Mouse (Mus musculus): ENCODE results near the gene Gm2115. TPM values are rescaled to one million over a fixed set of nuclear protein-coding genes. Genes with fewer than 3 reads are reported as not detected.
A peak's percentile ranks its signal among the peaks of the same experiment; 100 is the strongest.

Gene Gm2115
- total and polyA plus RNA-seq, 3 experiments = under 0.01 to 0.14 TPM; not detected in 1

GRCm38 (mm10) chr7:84605033-84605687 lies 76.4 kb downstream of the Gm2115 start (continued):
- TF ChIP-seq ZNF384 (IDR thresholded peaks at IDR 0.05; ENCODE audit: low read depth, low read length) = no peak
- peak; percentile 33; the same call in 1 of the 2 replicates for TF ChIP-seq MAFK (IDR thresholded peaks at IDR 0.05; ENCODE audit: insufficient replicate concordance, low read length)
- peak; percentile 33 for TF ChIP-seq ZMIZ1 (IDR thresholded peaks at IDR 0.05; ENCODE audit: low read depth, low read length)
- TF ChIP-seq MYC (IDR thresholded peaks at IDR 0.05; ENCODE audit: low read depth, low read length) = no peak
- TF ChIP-seq EP300 (IDR thresholded peaks at IDR 0.05; ENCODE audit: low read length) = no peak; the same call in 1 of the 2 replicates
- TF ChIP-seq ELF1 (IDR thresholded peaks at IDR 0.05; ENCODE audit: low read depth, low read length) = no peak
- TF ChIP-seq POLR2AphosphoS2 (IDR thresholded peaks at IDR 0.05; ENCODE audit: low read depth, low read length) = 0 out of 2 replicates have a peak, but pooled peaks have one; percentile 27
- no peak for TF ChIP-seq RCOR1 (conservative IDR thresholded peaks at IDR 0.05; ENCODE audit: low read depth, low read length)
- TF ChIP-seq SMC3 (IDR thresholded peaks at IDR 0.05; ENCODE audit: low read depth, low read length) = no peak
- TF ChIP-seq MAZ (IDR thresholded peaks at IDR 0.05; ENCODE audit: low read depth, low read length) = no peak
- TF ChIP-seq USF2 (conservative IDR thresholded peaks at IDR 0.05; ENCODE audit: low read depth, low read length) = no peak
- TF ChIP-seq HCFC1 (IDR thresholded peaks at IDR 0.05; ENCODE audit: low read depth, low read length) = no peak
- no peak for TF ChIP-seq PAX5 (IDR thresholded peaks at IDR 0.05; ENCODE audit: low read length)
- TF ChIP-seq TCF12 (IDR thresholded peaks at IDR 0.05; ENCODE audit: low read depth, low read length) = 0 out of 2 replicates have a peak, but pooled peaks have one; percentile 9
- TF ChIP-seq MEF2A (IDR thresholded peaks at IDR 0.05; ENCODE audit: borderline replicate concordance, low read depth, low read length) = no peak
- TF ChIP-seq CHD1 (IDR thresholded peaks at IDR 0.05; ENCODE audit: low read depth, low read length) = peak; percentile 51; the same call in 1 of the 2 replicates
- no peak for TF ChIP-seq POLR2A (IDR thresholded peaks at IDR 0.05; ENCODE audit: low read depth, low read length)

GRCm38 (mm10) chr7:84605704-84606292 lies 77.0 kb downstream of the Gm2115 start:
- peaks cover 17 to 25% of the 10 kb centered on the region in 2 experiments for H3K36me3 ChIP-seq (replicated peaks in 1 of 2; ENCODE audit: control insufficient read depth in 1 of 2, insufficient read depth in 1 of 2, low read length in 1 of 2)
- TF ChIP-seq USF2 (conservative IDR thresholded peaks at IDR 0.05; ENCODE audit: low read depth, low read length) = no peak
- peak; percentile 37; the same call in 1 of the 2 replicates for TF ChIP-seq TCF12 (IDR thresholded peaks at IDR 0.05; ENCODE audit: low read depth, low read length)
- TF ChIP-seq MAZ (IDR thresholded peaks at IDR 0.05; ENCODE audit: low read depth, low read length) = no peak
- TF ChIP-seq POLR2A (IDR thresholded peaks at IDR 0.05; ENCODE audit: low read depth, low read length) = peak; percentile 76
- TF ChIP-seq E2F4 (IDR thresholded peaks at IDR 0.05; ENCODE audit: insufficient replicate concordance, low read depth, low read length) = no peak
- TF ChIP-seq ZC3H11A (IDR thresholded peaks at IDR 0.05; ENCODE audit: low read depth, low read length) = no peak
- TF ChIP-seq MAX (IDR thresholded peaks at IDR 0.05; ENCODE audit: low read length) = no peak
- TF ChIP-seq NELFE (IDR thresholded peaks at IDR 0.05; ENCODE audit: low read depth, low read length) = peak; percentile 62
- TF ChIP-seq TBP (conservative IDR thresholded peaks at IDR 0.05; ENCODE audit: low read depth, low read length) = peak; percentile 64; the same call in 1 of the 2 replicates
- no peak for TF ChIP-seq MXI1 (IDR thresholded peaks at IDR 0.05; ENCODE audit: low read depth, low read length)
- TF ChIP-seq UBTF (IDR thresholded peaks at IDR 0.05; ENCODE audit: low read depth, low read length) = 0 out of 2 replicates have a peak, but pooled peaks have one; percentile 53
- peak overlapping the region; percentile 57; the same call in 1 of the 2 replicates for H3K27ac ChIP-seq (ENCODE audit: insufficient read depth, low read depth)
- H3K4me1 ChIP-seq (ENCODE audit: control insufficient read depth in 1 of 2, insufficient read depth in 2 of 2) = peaks cover 8 to 30% of the 10 kb centered on the region in 2 experiments
- peaks cover 41% of the 10 kb centered on the region for H3K79me2 ChIP-seq (replicated peaks; ENCODE audit: control insufficient read depth, extremely low read depth, insufficient read depth, poor library complexity, severe bottlenecking)
- peak overlapping the region; percentile 95 for H3K4me2 ChIP-seq (ENCODE audit: insufficient read depth, low read depth, poor library complexity, severe bottlenecking)
- no peaks in the 10 kb centered on the region for H3K27me3 ChIP-seq (replicated peaks)
- in situ Hi-C loops (cut with MboI; ENCODE audit: low pct_ligation_motif_present, low pct_unique_long_range_greater_than_20kb, low sequenced_read_pairs) = no loop called here
- dilution Hi-C loops (cut with MboI; ENCODE audit: extremely low pct_ligation_motif_present, extremely low pct_unique_long_range_greater_than_20kb, low sequenced_read_pairs) = no loop called here
- peak overlapping the region; percentile 80 for H3K9ac ChIP-seq (ENCODE audit: insufficient read depth, low read depth)
- H3K4me3 ChIP-seq (replicated peaks in 1 of 3; ENCODE audit: low read depth in 2 of 3, low read length in 2 of 3, poor library complexity in 1 of 3) = peak overlapping the region; percentile 78 to 95 (median 88)
- peak; percentile 80 for DNase-seq (ENCODE audit: extremely low read depth)
- H3K9me3 ChIP-seq (replicated peaks; ENCODE audit: low read length) = no peaks in the 10 kb centered on the region

All from CH12.LX (cell line).